Mouse (Mus musculus) bone marrow, adult 2 months (tissue): ENCODE data around the gene Mylip.

Source experiments
- CTCF ChIP-seq: fragments of 200-500 bp; IDR thresholded peaks from 2 replicates; pipeline ENCODE4 v1.5.1; 2011; ENCODE audit warnings: low read length, control low read depth; ENCODE audit not compliant: control insufficient read depth, insufficient read depth
- POLR2A ChIP-seq: fragments of 200-500 bp; IDR thresholded peaks from 2 replicates; pipeline ENCODE4 v1.6.1; 2011; ENCODE audit warnings: low read depth, mild to moderate bottlenecking, control low read depth, low read length, borderline replicate concordance; ENCODE audit not compliant: control insufficient read depth

- TF ChIP-seq CTCF = no peak
- no peak for TF ChIP-seq POLR2A
These were observed 46.0 kb upstream of the Mylip start for GRCm38 (mm10) chr13:45343541-45343940.
